Mouse (Mus musculus): ENCODE data around the gene Ccne1. TPM values are rescaled to one million over a fixed set of nuclear protein-coding genes. Genes with fewer than 3 reads are reported as not detected.

Gene Ccne1
- total RNA-seq (2012; rRNA removed): 194 and 278 TPM in 2 replicates

GRCm38 (mm10) chr7:38107371-38108259, at the start of gene Ccne1:
Gene Ccne1, minus strand, starts transcription at chr7:38107534.
- H3K9ac ChIP-seq (ENCODE audit: insufficient read depth, low read depth, low read length, poor library complexity, severe bottlenecking): peak within 1 kb of the TSS; percentile 89
- H3K9me3 ChIP-seq (ENCODE audit: control insufficient read depth, insufficient read depth, low read depth, low read length): no peaks in the 10 kb centered on the region
- H3K36me3 ChIP-seq (ENCODE audit: control insufficient read depth, insufficient read depth, low read length, poor library complexity, severe bottlenecking): peaks cover 27% of the 10 kb centered on the region
- peak within 1 kb of the TSS; percentile 83 to 88 for H3K4me3 ChIP-seq (ENCODE audit: insufficient read depth in 1 of 2, low read depth in 1 of 2, low read length in 2 of 2, poor library complexity in 1 of 2, severe bottlenecking in 1 of 2)
- H3K27ac ChIP-seq (ENCODE audit: insufficient read depth, low read depth, low read length, poor library complexity, severe bottlenecking): peak within 1 kb of the TSS; percentile 86
- in situ Hi-C loops (cut with MboI; ENCODE audit: low sequenced_read_pairs in 2 of 2, unreplicated experiment in 2 of 2): no loop called here
- TF ChIP-seq HCFC1 (IDR thresholded peaks at IDR 0.05; ENCODE audit: borderline replicate concordance, insufficient read depth, low read length) (peak; percentile 50; the same call in 1 of the 2 replicates), CHD2 (IDR thresholded peaks at IDR 0.05; ENCODE audit: low read depth, low read length) (no peak)
- peak; percentile 92 for DNase-seq (ENCODE audit: low read depth, low spot score)
- H3K4me1 ChIP-seq (ENCODE audit: control insufficient read depth in 2 of 2, insufficient read depth in 2 of 2, low read length in 2 of 2, poor library complexity in 1 of 2): peaks cover 7 to 24% of the 10 kb centered on the region in 2 experiments

GRCm38 (mm10) chr7:38155829-38156228, 48.5 kb upstream of the Ccne1 start:
- H3K4me3 ChIP-seq (ENCODE audit: insufficient read depth in 1 of 2, low read depth in 1 of 2, low read length in 2 of 2, poor library complexity in 1 of 2, severe bottlenecking in 1 of 2): no peak overlapping the region
- no peak for DNase-seq (ENCODE audit: low read depth, low spot score)
- H3K9me3 ChIP-seq (ENCODE audit: control insufficient read depth, insufficient read depth, low read depth, low read length): no peaks in the 10 kb centered on the region
- H3K36me3 ChIP-seq (ENCODE audit: control insufficient read depth, insufficient read depth, low read length, poor library complexity, severe bottlenecking): no peaks in the 10 kb centered on the region
- H3K27ac ChIP-seq (ENCODE audit: insufficient read depth, low read depth, low read length, poor library complexity, severe bottlenecking): no peak overlapping the region
- H3K9ac ChIP-seq (ENCODE audit: insufficient read depth, low read depth, low read length, poor library complexity, severe bottlenecking): no peak overlapping the region
- TF ChIP-seq HCFC1 (IDR thresholded peaks at IDR 0.05; ENCODE audit: borderline replicate concordance, insufficient read depth, low read length) (no peak), ZNF384 (IDR thresholded peaks at IDR 0.05; ENCODE audit: low read depth, low read length) (no peak), ZC3H11A (IDR thresholded peaks at IDR 0.05; ENCODE audit: borderline replicate concordance, low read depth, low read length) (no peak), MAFK (IDR thresholded peaks at IDR 0.05; ENCODE audit: insufficient read depth, low read depth, low read length) (no peak), CHD2 (IDR thresholded peaks at IDR 0.05; ENCODE audit: low read depth, low read length) (no peak)
- in situ Hi-C loops (cut with MboI; ENCODE audit: low sequenced_read_pairs in 2 of 2, unreplicated experiment in 2 of 2): loop anchor here in 1 of 2 experiments (25.0 kb wide), 1 partner anchor 794 kb away; no protein-coding TSS in a partner anchor
- peaks cover 1 to 10% of the 10 kb centered on the region in 2 experiments; a peak in 1 of 4 replicates for H3K4me1 ChIP-seq (ENCODE audit: control insufficient read depth in 2 of 2, insufficient read depth in 2 of 2, low read length in 2 of 2, poor library complexity in 1 of 2)

GRCm38 (mm10) chr7:38152571-38152970, 45.2 kb upstream of the Ccne1 start:
- no peak for DNase-seq (ENCODE audit: low read depth, low spot score)
- Histone ChIP-seq H3K36me3 (ENCODE audit: control insufficient read depth, insufficient read depth, low read length, poor library complexity, severe bottlenecking) (no peaks in the 10 kb centered on the region), H3K9me3 (ENCODE audit: control insufficient read depth, insufficient read depth, low read depth, low read length) (no peaks in the 10 kb centered on the region), H3K9ac (ENCODE audit: insufficient read depth, low read depth, low read length, poor library complexity, severe bottlenecking) (no peak overlapping the region), H3K4me1 (ENCODE audit: control insufficient read depth in 2 of 2, insufficient read depth in 2 of 2, low read length in 2 of 2, poor library complexity in 1 of 2) (0 out of 4 replicates have a peak, but pooled peaks cover 1 to 8% of the 10 kb centered on the region in 2 experiments), H3K4me3 (ENCODE audit: insufficient read depth in 1 of 2, low read depth in 1 of 2, low read length in 2 of 2, poor library complexity in 1 of 2, severe bottlenecking in 1 of 2) (no peak overlapping the region), H3K27ac (ENCODE audit: insufficient read depth, low read depth, low read length, poor library complexity, severe bottlenecking) (no peak overlapping the region)
- TF ChIP-seq MAFK (IDR thresholded peaks at IDR 0.05; ENCODE audit: insufficient read depth, low read depth, low read length) (no peak), HCFC1 (IDR thresholded peaks at IDR 0.05; ENCODE audit: borderline replicate concordance, insufficient read depth, low read length) (no peak), ZC3H11A (IDR thresholded peaks at IDR 0.05; ENCODE audit: borderline replicate concordance, low read depth, low read length) (no peak)
- in situ Hi-C loops (cut with MboI; ENCODE audit: low sequenced_read_pairs in 2 of 2, unreplicated experiment in 2 of 2): loop anchor here in 1 of 2 experiments (25.0 kb wide), 1 partner anchor 790 kb away; no protein-coding TSS in a partner anchor

- in situ Hi-C loops (cut with MboI; ENCODE audit: low sequenced_read_pairs in 2 of 2, unreplicated experiment in 2 of 2): loop anchor here in 1 of 2 experiments (25.0 kb wide), 1 partner anchor 790 kb away; no protein-coding TSS in a partner anchor
- TF ChIP-seq ZNF384 (IDR thresholded peaks at IDR 0.05; ENCODE audit: low read depth, low read length) (no peak), ZC3H11A (IDR thresholded peaks at IDR 0.05; ENCODE audit: borderline replicate concordance, low read depth, low read length) (no peak), CHD2 (IDR thresholded peaks at IDR 0.05; ENCODE audit: low read depth, low read length) (no peak), MAFK (IDR thresholded peaks at IDR 0.05; ENCODE audit: insufficient read depth, low read depth, low read length) (no peak)
- Histone ChIP-seq H3K9ac (ENCODE audit: insufficient read depth, low read depth, low read length, poor library complexity, severe bottlenecking) (no peak overlapping the region), H3K4me1 (ENCODE audit: control insufficient read depth in 2 of 2, insufficient read depth in 2 of 2, low read length in 2 of 2, poor library complexity in 1 of 2) (0 out of 4 replicates have a peak, but pooled peaks cover 1 to 5% of the 10 kb centered on the region in 2 experiments), H3K4me3 (ENCODE audit: insufficient read depth in 1 of 2, low read depth in 1 of 2, low read length in 2 of 2, poor library complexity in 1 of 2, severe bottlenecking in 1 of 2) (no peak overlapping the region), H3K36me3 (ENCODE audit: control insufficient read depth, insufficient read depth, low read length, poor library complexity, severe bottlenecking) (no peaks in the 10 kb centered on the region), H3K27ac (ENCODE audit: insufficient read depth, low read depth, low read length, poor library complexity, severe bottlenecking) (no peak overlapping the region), H3K9me3 (ENCODE audit: control insufficient read depth, insufficient read depth, low read depth, low read length) (no peaks in the 10 kb centered on the region)
- no peak for DNase-seq (ENCODE audit: low read depth, low spot score)
These were observed 44.5 kb upstream of the Ccne1 start for GRCm38 (mm10) chr7:38151706-38152312.

Measured in ES-E14 (cell line).